Mouse (Mus musculus) MEL (cell line): ENCODE measurements around the gene Fgfr2. TPM values are rescaled to one million over a fixed set of nuclear protein-coding genes. Genes with fewer than 3 reads are reported as not detected.
A peak's percentile ranks its signal among the peaks of the same experiment; 100 is the strongest.

Source experiments
- DNase-seq: peaks from one replicate; pipeline ENCODE4 v3.0.0; 2011; ENCODE audit warnings: low read depth, low spot score
- H3K27ac ChIP-seq: 2 replicates; pipeline ENCODE4 v1.5.1; 2012; ENCODE audit warnings: low read depth, mild to moderate bottlenecking, control low read depth, low read length, moderate library complexity; ENCODE audit not compliant: control insufficient read depth
- H3K27me3 ChIP-seq, 2 experiments: fragments of 150-350 bp in 1 of 2; sonication (generic) in 1 of 2; 2 replicates each; pipeline ENCODE4 v1.6.1; 2012; ENCODE audit warnings: low read length in 2 of 2, mild to moderate bottlenecking in 2 of 2, improper control_type of control experiment in 1 of 2, moderate library complexity in 1 of 2; ENCODE audit not compliant: insufficient read depth in 2 of 2, control insufficient read depth in 1 of 2
- H3K36me3 ChIP-seq, 2 experiments: 2 replicates each; pipeline ENCODE4 v1.6.1; 2012 to 2014; ENCODE audit warnings: low read length in 2 of 2, improper control_type of control experiment in 1 of 2, inconsistent platforms in 1 of 2, mild to moderate bottlenecking in 1 of 2; ENCODE audit not compliant: insufficient read depth in 2 of 2, control insufficient read depth in 1 of 2
- H3K4me1 ChIP-seq, 2 experiments: fragments of 150-350 bp in 1 of 2; sonication (generic) in 1 of 2; 2 replicates each; pipeline ENCODE4 v1.6.1; 2012; ENCODE audit warnings: low read length in 2 of 2, improper control_type of control experiment in 1 of 2, mild to moderate bottlenecking in 1 of 2; ENCODE audit not compliant: insufficient read depth in 2 of 2, control insufficient read depth in 1 of 2
- H3K4me3 ChIP-seq, 2 experiments: fragments of 150-350 bp in 1 of 2; sonication (generic) in 1 of 2; 2 replicates each; pipeline ENCODE4 v1.5.1; 2012; ENCODE audit warnings: low read depth in 2 of 2, low read length in 2 of 2, mild to moderate bottlenecking in 2 of 2, moderate library complexity in 2 of 2, control low read depth in 1 of 2, improper control_type of control experiment in 1 of 2; ENCODE audit not compliant: control insufficient read depth in 1 of 2, insufficient read depth in 1 of 2
- H3K79me2 ChIP-seq: 2 replicates; pipeline ENCODE4 v1.6.1; 2012; ENCODE audit warnings: mild to moderate bottlenecking, low read length, moderate library complexity; ENCODE audit not compliant: control insufficient read depth, poor library complexity, insufficient read depth
- H3K9ac ChIP-seq: 2 replicates; pipeline ENCODE4 v1.6.1; 2012; ENCODE audit warnings: low read depth, mild to moderate bottlenecking, control low read depth, low read length, moderate library complexity; ENCODE audit not compliant: control insufficient read depth, poor library complexity, severe bottlenecking
- H3K9me3 ChIP-seq: fragments of 150-350 bp; sonication (generic); replicated peaks from 2 replicates; pipeline ENCODE4 v1.6.1; 2012; ENCODE audit warnings: mild to moderate bottlenecking, low read length, improper control_type of control experiment, moderate library complexity; ENCODE audit not compliant: insufficient read depth
- CTCF ChIP-seq, 3 experiments: IDR thresholded peaks in 2 of 3; conservative IDR thresholded peaks in 1 of 3; 2 replicates each; pipeline ENCODE4 v1.5.1; 2011 to 2012; ENCODE audit warnings: low read length in 3 of 3, low read depth in 2 of 3, mild to moderate bottlenecking in 2 of 3, improper control_type of control experiment in 1 of 3, inconsistent platforms in 1 of 3, mixed read lengths in 1 of 3, moderate library complexity in 1 of 3; ENCODE audit not compliant: control insufficient read depth in 1 of 3, insufficient read depth in 1 of 3, poor library complexity in 1 of 3, severe bottlenecking in 1 of 3
- E2F4 ChIP-seq: IDR thresholded peaks from 2 replicates; pipeline ENCODE4 v1.6.1; 2011; ENCODE audit warnings: low read depth, low read length, improper control_type of control experiment, borderline replicate concordance
- ELF1 ChIP-seq: IDR thresholded peaks from 2 replicates; pipeline ENCODE4 v1.6.1; 2014; ENCODE audit warnings: low read depth, mild to moderate bottlenecking, inconsistent platforms, low read length, improper control_type of control experiment, moderate library complexity
- ETS1 ChIP-seq: IDR thresholded peaks from 2 replicates; pipeline ENCODE4 v1.6.1; 2012; ENCODE audit warnings: low read depth, mild to moderate bottlenecking, inconsistent platforms, low read length, improper control_type of control experiment, moderate library complexity
- KAT2A ChIP-seq: conservative IDR thresholded peaks from 2 replicates; pipeline ENCODE4 v1.6.1; 2012; ENCODE audit warnings: low read depth, low read length, improper control_type of control experiment, inconsistent platforms
- MEF2A ChIP-seq: IDR thresholded peaks from 2 replicates; pipeline ENCODE4 v1.6.1; 2014; ENCODE audit warnings: low read depth, mild to moderate bottlenecking, inconsistent platforms, low read length, improper control_type of control experiment; ENCODE audit not compliant: poor library complexity, insufficient replicate concordance, severe bottlenecking; ENCODE audit errors: extremely low read depth
- MXI1 ChIP-seq: IDR thresholded peaks from 2 replicates; pipeline ENCODE4 v1.6.1; 2011; ENCODE audit warnings: mild to moderate bottlenecking, low read depth, low read length, improper control_type of control experiment
- NELFE ChIP-seq: IDR thresholded peaks from 2 replicates; pipeline ENCODE4 v1.6.1; 2011; ENCODE audit warnings: low read depth, low read length, improper control_type of control experiment
- POLR2A ChIP-seq, 2 experiments: IDR thresholded peaks; 2 replicates each; pipeline ENCODE4 v1.6.1; 2011 to 2012; ENCODE audit warnings: low read length in 2 of 2, mild to moderate bottlenecking in 2 of 2, control low read depth in 1 of 2, improper control_type of control experiment in 1 of 2, low read depth in 1 of 2, moderate library complexity in 1 of 2; ENCODE audit not compliant: control insufficient read depth in 1 of 2, insufficient read depth in 1 of 2, poor library complexity in 1 of 2
- POLR2AphosphoS2 ChIP-seq: IDR thresholded peaks from 2 replicates; pipeline ENCODE4 v1.6.1; 2011; ENCODE audit warnings: low read length, improper control_type of control experiment
- POLR2AphosphoS5 ChIP-seq: IDR thresholded peaks from 2 replicates; pipeline ENCODE4 v1.6.1; 2012; ENCODE audit warnings: low read depth, borderline replicate concordance, mild to moderate bottlenecking, inconsistent platforms, low read length, moderate library complexity, mixed read lengths
- RCOR1 ChIP-seq: IDR thresholded peaks from 2 replicates; pipeline ENCODE4 v1.6.1; 2012; ENCODE audit warnings: low read depth, mild to moderate bottlenecking, inconsistent platforms, low read length, improper control_type of control experiment
- SIN3A ChIP-seq: IDR thresholded peaks from 2 replicates; pipeline ENCODE4 v1.6.1; 2012; ENCODE audit warnings: low read length, improper control_type of control experiment, inconsistent platforms
- SMC3 ChIP-seq: IDR thresholded peaks from 2 replicates; pipeline ENCODE4 v1.6.1; 2011; ENCODE audit warnings: low read depth, low read length, improper control_type of control experiment
- TBP ChIP-seq: IDR thresholded peaks from 2 replicates; pipeline ENCODE4 v1.8.0; 2011; ENCODE audit warnings: low read depth, low read length, improper control_type of control experiment
- TCF12 ChIP-seq: IDR thresholded peaks from 2 replicates; pipeline ENCODE4 v1.6.1; 2014; ENCODE audit warnings: low read depth, mild to moderate bottlenecking, inconsistent platforms, low read length, improper control_type of control experiment, moderate library complexity
- UBTF ChIP-seq: IDR thresholded peaks from 2 replicates; pipeline ENCODE4 v1.6.1; 2012; ENCODE audit warnings: low read depth, mild to moderate bottlenecking, inconsistent platforms, low read length, improper control_type of control experiment, moderate library complexity, borderline replicate concordance; ENCODE audit not compliant: insufficient read depth
- USF1 ChIP-seq: IDR thresholded peaks from 2 replicates; pipeline ENCODE4 v1.6.1; 2014; ENCODE audit warnings: low read depth, mild to moderate bottlenecking, inconsistent platforms, low read length, improper control_type of control experiment, moderate library complexity
- ZC3H11A ChIP-seq: IDR thresholded peaks from 2 replicates; pipeline ENCODE4 v1.6.1; 2012; ENCODE audit warnings: low read depth, mild to moderate bottlenecking, inconsistent platforms, low read length, improper control_type of control experiment
- ZKSCAN1 ChIP-seq: IDR thresholded peaks from 2 replicates; pipeline ENCODE4 v1.6.1; 2012; ENCODE audit warnings: low read depth, mild to moderate bottlenecking, inconsistent platforms, low read length, improper control_type of control experiment, moderate library complexity
- ZMIZ1 ChIP-seq: IDR thresholded peaks from 2 replicates; pipeline ENCODE4 v1.6.1; 2012; ENCODE audit warnings: low read depth, mild to moderate bottlenecking, inconsistent platforms, low read length, improper control_type of control experiment, moderate library complexity
- ZNF384 ChIP-seq: IDR thresholded peaks from 2 replicates; pipeline ENCODE4 v1.6.1; 2012; ENCODE audit warnings: low read depth, mild to moderate bottlenecking, inconsistent platforms, low read length, improper control_type of control experiment
- polyA plus RNA-seq, 2 experiments: library from polyadenylated mRNA; stranded (reverse) in 1 of 2; unstranded in 1 of 2; fragments of >175 nt in 1 of 2; fragments of >200 nt in 1 of 2; gene quantifications; 2 replicates each; pipeline versions ENCODE4 v1.2.1 to v1.2.4; 2012; ENCODE audit warnings: low replicate concordance in 2 of 2, low read depth in 1 of 2; ENCODE audit not compliant: insufficient read length in 2 of 2, insufficient read depth in 1 of 2, missing spikeins in 1 of 2
- total RNA-seq: library from RNA; depleted of rRNA; stranded (reverse); fragments of 300-350 nt; gene quantifications from 2 replicates; pipeline ENCODE4 v1.2.3, GENCODE M21; 2012

Fgfr2 gene
- total and polyA plus RNA-seq, 3 experiments: not detected

DNA sequence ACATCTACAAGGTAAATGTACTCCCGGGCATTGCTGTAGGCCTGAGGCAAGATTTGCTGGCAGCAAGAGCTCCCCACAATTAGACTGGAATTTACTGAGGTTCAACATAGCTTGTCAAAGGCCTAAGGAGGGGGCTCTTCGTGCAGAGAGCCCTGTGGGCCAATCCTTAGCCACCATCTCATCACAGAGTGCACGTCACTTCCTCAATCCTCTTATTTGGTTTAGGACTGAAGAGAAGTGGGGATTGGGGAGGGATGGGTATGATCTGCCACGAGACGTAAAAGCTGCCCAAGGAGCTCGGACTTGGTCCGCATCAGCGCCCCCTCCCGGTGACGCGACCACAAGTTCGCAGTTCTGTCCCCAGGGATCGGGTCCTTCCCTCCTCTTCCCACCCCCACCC lies 547.5 kb downstream of the Fgfr2 start (continued):
- TF ChIP-seq ZC3H11A: no peak
- TF ChIP-seq USF1: no peak
- TF ChIP-seq E2F4: no peak
- TF ChIP-seq TBP: peak; percentile 88
- TF ChIP-seq CTCF (IDR thresholded peaks at IDR 0.05 in 2 of 3, conservative IDR thresholded peaks at IDR 0.05 in 1 of 3; ENCODE audit: control insufficient read depth in 1 of 3, insufficient read depth in 1 of 3, low read depth in 2 of 3, low read length in 3 of 3, poor library complexity in 1 of 3, severe bottlenecking in 1 of 3): peak; percentile 55 to 83 (median 63)

DNA sequence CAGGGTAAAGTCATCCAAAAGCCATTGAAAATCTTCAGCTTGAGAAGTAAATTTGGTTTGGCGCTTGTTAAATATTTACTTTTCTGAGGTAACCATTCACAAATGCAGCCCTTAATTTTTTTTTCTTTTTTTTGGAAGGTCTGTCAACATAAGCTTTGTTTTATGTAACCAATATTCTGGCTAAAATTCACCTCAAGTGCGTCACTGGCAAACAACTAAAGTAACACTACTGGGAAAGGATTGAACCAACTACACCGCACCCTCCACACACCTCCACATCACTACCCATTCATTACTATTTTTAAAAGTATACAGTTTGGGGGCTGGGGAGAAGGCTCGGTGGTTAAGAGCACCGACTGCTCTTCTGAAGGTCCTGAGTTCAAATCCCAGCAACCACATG lies 548.5 kb downstream of the Fgfr2 start:
- Histone ChIP-seq H3K4me1 (peaks cover 29 to 30% of the 10 kb centered on the region in 2 experiments), H3K9ac (no peak overlapping the region), H3K79me2 (peaks cover 42% of the 10 kb centered on the region), H3K36me3 (peaks cover 2 to 42% of the 10 kb centered on the region in 2 experiments), H3K27ac (no peak overlapping the region), H3K4me3 (peak overlapping the region in 1 of 2 experiments; percentile 19; a peak in 1 of 4 replicates), H3K27me3 (no peaks in the 10 kb centered on the region)
- no peak for TF ChIP-seq ETS1
- no peak for TF ChIP-seq KAT2A
- TF ChIP-seq ZC3H11A: no peak
- TF ChIP-seq TBP: no peak
- no peak for TF ChIP-seq POLR2AphosphoS5
- TF ChIP-seq POLR2AphosphoS2: no peak
- no peak for TF ChIP-seq NELFE
- no peak for TF ChIP-seq ZKSCAN1
- no peak for TF ChIP-seq MXI1
- TF ChIP-seq ZMIZ1: no peak
- TF ChIP-seq TCF12: no peak
- TF ChIP-seq UBTF: no peak
- TF ChIP-seq, all 39 proteins: peak for 0
- H3K9me3 ChIP-seq: no peaks in the 10 kb centered on the region
- no peak for DNase-seq

DNA sequence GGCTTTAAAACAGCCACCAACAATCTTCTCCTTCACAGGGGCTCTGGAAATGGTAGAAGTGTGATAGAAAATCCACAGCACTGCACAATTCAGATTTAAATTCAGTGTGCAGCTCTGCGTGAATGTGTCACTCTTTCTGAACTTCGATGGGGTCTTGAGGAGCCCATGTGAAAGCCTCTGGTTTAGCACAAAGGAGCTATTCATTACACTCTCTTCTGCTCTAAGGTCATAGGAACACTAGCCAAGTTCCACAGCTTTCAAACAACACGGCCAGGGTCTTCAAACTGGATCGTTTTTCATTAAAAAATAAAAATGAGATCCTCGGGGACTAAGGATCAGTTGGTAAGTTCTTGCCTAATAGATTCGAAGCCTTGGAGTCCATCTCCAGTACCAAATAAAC lies 549.9 kb downstream of the Fgfr2 start:
- H3K27me3 ChIP-seq: no peaks in the 10 kb centered on the region
- peaks cover 42% of the 10 kb centered on the region for H3K79me2 ChIP-seq
- DNase-seq: no peak
- TF ChIP-seq NELFE (no peak), SMC3 (no peak), ELF1 (no peak), POLR2AphosphoS2 (no peak), MEF2A (no peak), SIN3A (no peak), ZNF384 (no peak), UBTF (no peak), ETS1 (no peak), POLR2A (IDR thresholded peaks at IDR 0.05; ENCODE audit: control insufficient read depth in 1 of 2, insufficient read depth in 1 of 2, low read depth in 1 of 2, low read length in 2 of 2, poor library complexity in 1 of 2) (no peak), ZKSCAN1 (no peak), RCOR1 (no peak), CTCF (IDR thresholded peaks at IDR 0.05 in 2 of 3, conservative IDR thresholded peaks at IDR 0.05 in 1 of 3; ENCODE audit: control insufficient read depth in 1 of 3, insufficient read depth in 1 of 3, low read depth in 2 of 3, low read length in 3 of 3, poor library complexity in 1 of 3, severe bottlenecking in 1 of 3) (no peak)
- peak overlapping the region; percentile 39 for H3K9ac ChIP-seq
- H3K4me1 ChIP-seq: peaks cover 33 to 42% of the 10 kb centered on the region in 2 experiments
- no peaks in the 10 kb centered on the region for H3K9me3 ChIP-seq
- H3K27ac ChIP-seq: peak overlapping the region; percentile 60
- peaks cover 10 to 54% of the 10 kb centered on the region in 2 experiments for H3K36me3 ChIP-seq
- H3K4me3 ChIP-seq: no peak overlapping the region; a peak in 1 of 4 replicates
